ENCODE assay signal across 32 mouse cellular contexts in the genomic region with DNA sequence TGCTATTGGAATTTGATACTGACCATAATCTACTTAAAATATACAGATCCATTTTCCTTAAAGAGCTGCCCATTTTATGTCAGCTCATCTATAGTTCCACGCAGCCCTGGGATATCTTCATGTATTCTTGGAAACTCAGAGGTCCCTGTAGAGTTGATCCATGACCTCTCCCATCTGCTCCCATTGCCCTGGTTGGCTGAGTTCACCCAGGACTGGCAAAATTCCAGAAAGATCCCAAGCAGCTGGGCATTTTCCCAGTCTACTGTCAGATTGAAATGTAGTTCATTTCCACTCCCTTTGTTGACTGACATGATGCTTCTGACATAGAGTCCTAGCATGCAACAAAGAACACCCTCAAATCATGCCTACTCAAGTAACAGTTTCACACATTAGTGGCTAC. TPM values are rescaled to one million over a fixed set of nuclear protein-coding genes. Genes with fewer than 3 reads are reported as not detected.
DNase-seq lines count a peak whose midpoint lies in the region; ATAC-seq and TF ChIP-seq lines count a peak whose summit lies in the region.
"Had no signal": no experiment of that assay in that cellular context is flagged by ENCODE, and none has a peak within 500 bp of the region (broad histone marks: within the 10 kb centered on the region; RNA-seq: fewer than 3 reads in every experiment).

No protein-coding gene starts in this region.

- H3K36me3 ChIP-seq in heart, adult 2 months (ENCODE audit: control insufficient read depth, insufficient read depth, low read length), result no peaks in the 10 kb centered on the region
- H3K36me3 ChIP-seq in lung, embryonic 14.5 days (ENCODE audit: insufficient read depth), result no peaks in the 10 kb centered on the region
- H3K36me3 ChIP-seq in forebrain, embryonic 10.5 days (replicated peaks), result no peaks in the 10 kb centered on the region
- H3K36me3 ChIP-seq: embryonic facial prominence, embryonic 12.5 days; forebrain, embryonic 15.5 days; heart, embryonic 13.5 days; hindbrain, embryonic 10.5 days; hindbrain, embryonic 15.5 days; intestine, embryonic 15.5 days; liver, embryonic 12.5 days; neural tube, embryonic 13.5 days; stomach, embryonic 15.5 days had no signal

- no peak for TF ChIP-seq POLR2A in heart, adult 2 months (IDR thresholded peaks at IDR 0.05; ENCODE audit: insufficient read depth, low read depth, low read length)

- H3K4me2 ChIP-seq in lung, embryonic 14.5 days, result no peak overlapping the region
- H3K4me2 ChIP-seq: embryonic facial prominence, embryonic 12.5 days; forebrain, embryonic 15.5 days; heart, embryonic 13.5 days; hindbrain, embryonic 15.5 days; intestine, embryonic 15.5 days; liver, embryonic 12.5 days; midbrain, embryonic 11.5 days; neural tube, embryonic 13.5 days; stomach, embryonic 15.5 days had no signal

- no peak for TF ChIP-seq CTCF in heart, adult 2 months (IDR thresholded peaks at IDR 0.05)
- TF ChIP-seq CTCF in lung, embryonic 14.5 days (IDR thresholded peaks at IDR 0.05; ENCODE audit: low read depth), result no peak

- H3K27me3 ChIP-seq in heart, adult 2 months (ENCODE audit: control insufficient read depth, insufficient read depth, low read length), result no peaks in the 10 kb centered on the region
- no peaks in the 10 kb centered on the region for H3K27me3 ChIP-seq in lung, embryonic 14.5 days (ENCODE audit: insufficient read depth, low read length)
- H3K27me3 ChIP-seq in forebrain, embryonic 10.5 days (ENCODE audit: poor library complexity, severe bottlenecking), result no peaks in the 10 kb centered on the region
- H3K27me3 ChIP-seq: embryonic facial prominence, embryonic 12.5 days; forebrain, embryonic 15.5 days; heart, embryonic 13.5 days; hindbrain, embryonic 15.5 days; intestine, embryonic 15.5 days; neural tube, embryonic 13.5 days; stomach, embryonic 15.5 days had no signal

- WGBS in heart, adult 2 months, result 39% methylated on average over 1 of the region's 1 CpGs
- 30% methylated on average over 1 of the region's 1 CpGs for WGBS in lung, embryonic 14.5 days
- WGBS in forebrain, embryonic 10.5 days, result 76% methylated on average over 1 of the region's 1 CpGs

- intact Hi-C loops in heart, adult 2 months (cut with DNase I), result no loop called here

- no peak overlapping the region for H3K27ac ChIP-seq in heart, adult 2 months
- no peak overlapping the region for H3K27ac ChIP-seq in lung, embryonic 14.5 days (ENCODE audit: low read depth)
- no peak overlapping the region for H3K27ac ChIP-seq in forebrain, embryonic 10.5 days
- H3K27ac ChIP-seq: embryonic facial prominence, embryonic 12.5 days; forebrain, embryonic 15.5 days; heart, embryonic 13.5 days; hindbrain, embryonic 10.5 days; hindbrain, embryonic 15.5 days; intestine, embryonic 15.5 days; left cerebral cortex, adult 2 months; liver, embryonic 12.5 days; neural tube, embryonic 13.5 days; stomach, embryonic 15.5 days had no signal

- DNase-seq in heart, postnatal 4 days, result peak; percentile 11
- no peak for DNase-seq in heart, adult 2 months
- peak; percentile 66 for DNase-seq in lung, embryonic 14.5 days
- DNase-seq in lung, postnatal 25 days (ENCODE audit: low spot score), result no peak
- peak; percentile 21 for DNase-seq in NIH3T3 (ENCODE audit: low read depth)
- DNase-seq in adipocyte (ENCODE audit: low spot score), result peak; percentile 85
- no peak for DNase-seq in forebrain, embryonic 10.5 days (ENCODE audit: extremely low spot score, low spot score)
- DNase-seq: adrenal gland, adult 8-10 months; B cell, adult 2 months; cerebellum, adult 11 months; embryo, embryonic 11 days; heart, postnatal 10 days; kidney, adult 8-10 months; kidney, postnatal 25 days; liver, postnatal 0 days; right cerebral cortex, postnatal 14 days; thymus, postnatal 14 days had no signal

- H3K9me3 ChIP-seq in lung, embryonic 14.5 days (ENCODE audit: low read depth, low read length), result no peaks in the 10 kb centered on the region
- no peaks in the 10 kb centered on the region for H3K9me3 ChIP-seq in forebrain, embryonic 10.5 days
- H3K9me3 ChIP-seq: embryonic facial prominence, embryonic 12.5 days; forebrain, embryonic 15.5 days; heart, embryonic 13.5 days; hindbrain, embryonic 10.5 days; hindbrain, embryonic 15.5 days; intestine, embryonic 15.5 days; liver, embryonic 12.5 days; neural tube, embryonic 13.5 days; stomach, embryonic 15.5 days had no signal

- no peaks in the 10 kb centered on the region for H3K4me1 ChIP-seq in heart, adult 2 months (ENCODE audit: control insufficient read depth, insufficient read depth, low read length)
- H3K4me1 ChIP-seq in lung, embryonic 14.5 days (ENCODE audit: insufficient read depth), result 0 out of 2 replicates have a peak, but pooled peaks cover 3% of the 10 kb centered on the region
- H3K4me1 ChIP-seq in forebrain, embryonic 10.5 days, result peaks cover 3% of the 10 kb centered on the region
- H3K4me1 ChIP-seq: embryonic facial prominence, embryonic 12.5 days; forebrain, embryonic 15.5 days; intestine, embryonic 15.5 days; neural tube, embryonic 13.5 days; stomach, embryonic 15.5 days had no signal

- H3K9ac ChIP-seq in heart, adult 2 months (ENCODE audit: low read depth, low read length), result no peak overlapping the region
- H3K9ac ChIP-seq in lung, embryonic 14.5 days, result no peak overlapping the region
- H3K9ac ChIP-seq: embryonic facial prominence, embryonic 12.5 days; forebrain, embryonic 15.5 days; heart, embryonic 13.5 days; hindbrain, embryonic 15.5 days; intestine, embryonic 15.5 days; liver, embryonic 12.5 days; liver, postnatal 0 days; stomach, embryonic 15.5 days had no signal

- no peak overlapping the region for H3K4me3 ChIP-seq in heart, adult 2 months
- H3K4me3 ChIP-seq in lung, embryonic 14.5 days (ENCODE audit: low read depth, low read length), result no peak overlapping the region
- no peak overlapping the region for H3K4me3 ChIP-seq in forebrain, embryonic 10.5 days
- H3K4me3 ChIP-seq: embryonic facial prominence, embryonic 12.5 days; forebrain, embryonic 15.5 days; heart, embryonic 13.5 days; hindbrain, embryonic 10.5 days; hindbrain, embryonic 15.5 days; intestine, embryonic 15.5 days; left cerebral cortex, adult 2 months; liver, embryonic 12.5 days; neural tube, embryonic 13.5 days; stomach, embryonic 15.5 days had no signal

- ATAC-seq in lung, embryonic 14.5 days (ENCODE audit: insufficient read depth), result no peak; the same call in 1 of the 2 replicates
- ATAC-seq in frontal cortex, adult (ENCODE audit: low TSS enrichment), result no peak
- ATAC-seq: activated CD4-positive, CD25-positive, alpha-beta regulatory T cell, adult 4 months; forebrain, embryonic 15.5 days; intestine, embryonic 15.5 days; liver, embryonic 12.5 days; liver, postnatal 0 days had no signal

- no peaks in the 10 kb centered on the region for H3K79me2 ChIP-seq in heart, adult 2 months (replicated peaks; ENCODE audit: control insufficient read depth, insufficient read depth, low read length)

- no peak for TF ChIP-seq EP300 in heart, adult 2 months (IDR thresholded peaks at IDR 0.05; ENCODE audit: insufficient read depth, low read depth, low read length)

RNA-seq across cellular contexts. Expression of gene Rps3, which starts 15.6 kb away (rescaled TPM):
- total RNA-seq in heart, postnatal 4 days (2021), result 100 to 1,000 TPM; 440 to 487 TPM
- total RNA-seq in heart, adult 2 months (2021), result 100 to 1,000 TPM; 316 to 361 TPM
- 196 and 320 TPM in 2 replicates for polyA plus RNA-seq in heart, adult 2 months (2012; rRNA removed)
- 922 and 969 TPM in 2 replicates for polyA plus RNA-seq in lung, embryonic 14.5 days (2014; fragmentation: Nextera tagmentation; extraction: Ambion mirVana)
- polyA plus RNA-seq in forebrain, embryonic 10.5 days (2016; fragmentation: Nextera tagmentation; extraction: Ambion mirVana), result 762 and 795 TPM in 2 replicates

RNA-seq across cellular contexts. Expression of gene Klhl35, which starts 33.3 kb away (rescaled TPM):
- total RNA-seq in heart, postnatal 4 days (2021), result 1 to 10 TPM; 1.3 to 1.4 TPM
- total RNA-seq in heart, adult 2 months (2021), result under 1 TPM in 1 of 2 experiments, not detected in 1; 0.13 TPM
- 0.12 and 0.43 TPM in 2 replicates for polyA plus RNA-seq in heart, adult 2 months (2012; rRNA removed)
- 0.95 and 1.2 TPM in 2 replicates for polyA plus RNA-seq in lung, embryonic 14.5 days (2014; fragmentation: Nextera tagmentation; extraction: Ambion mirVana)
- 0.75 and 0.97 TPM in 2 replicates for polyA plus RNA-seq in forebrain, embryonic 10.5 days (2016; fragmentation: Nextera tagmentation; extraction: Ambion mirVana)
- total RNA-seq: gastrocnemius, adult 8-10 months; heart, adult 8-10 months had no signal
- polyA plus RNA-seq: activated CD4-positive, CD25-positive, alpha-beta regulatory T cell, adult 4 months had no signal

RNA-seq across cellular contexts. Expression of gene Arrb1, which starts 36.1 kb away (rescaled TPM):
- 10 to 100 TPM; 31.0 to 32.5 TPM for total RNA-seq in heart, postnatal 4 days (2021)
- 10 to 100 TPM; 15.6 to 22.4 TPM for total RNA-seq in heart, adult 2 months (2021)
- polyA plus RNA-seq in heart, adult 2 months (2012; rRNA removed), result 16.1 and 22.5 TPM in 2 replicates
- 7.0 and 7.8 TPM in 2 replicates for polyA plus RNA-seq in lung, embryonic 14.5 days (2014; fragmentation: Nextera tagmentation; extraction: Ambion mirVana)
- polyA plus RNA-seq in forebrain, embryonic 10.5 days (2016; fragmentation: Nextera tagmentation; extraction: Ambion mirVana), result 9.3 and 11.9 TPM in 2 replicates

Comparison
In these comparisons a context has a peak if more than half of its experiments do, and no peak if none do; other contexts are left out.
1. DNase-seq: peak in heart, postnatal 4 days (single experiment), lung, embryonic 14.5 days (single experiment), NIH3T3 (single experiment) and adipocyte (single experiment); none in heart, adult 2 months (0 of 2), lung, postnatal 25 days (single experiment) and forebrain, embryonic 10.5 days (single experiment).